Mouse (Mus musculus): ENCODE results near the gene Zfp383.
A peak's percentile ranks its signal among the peaks of the same experiment; 100 is the strongest.
"Not testable (repeated sequence)": the region's sequence is repeated elsewhere in the genome, so short reads cannot be mapped to it uniquely, and the experiment has no call there.

Gene Zfp383

DNA sequence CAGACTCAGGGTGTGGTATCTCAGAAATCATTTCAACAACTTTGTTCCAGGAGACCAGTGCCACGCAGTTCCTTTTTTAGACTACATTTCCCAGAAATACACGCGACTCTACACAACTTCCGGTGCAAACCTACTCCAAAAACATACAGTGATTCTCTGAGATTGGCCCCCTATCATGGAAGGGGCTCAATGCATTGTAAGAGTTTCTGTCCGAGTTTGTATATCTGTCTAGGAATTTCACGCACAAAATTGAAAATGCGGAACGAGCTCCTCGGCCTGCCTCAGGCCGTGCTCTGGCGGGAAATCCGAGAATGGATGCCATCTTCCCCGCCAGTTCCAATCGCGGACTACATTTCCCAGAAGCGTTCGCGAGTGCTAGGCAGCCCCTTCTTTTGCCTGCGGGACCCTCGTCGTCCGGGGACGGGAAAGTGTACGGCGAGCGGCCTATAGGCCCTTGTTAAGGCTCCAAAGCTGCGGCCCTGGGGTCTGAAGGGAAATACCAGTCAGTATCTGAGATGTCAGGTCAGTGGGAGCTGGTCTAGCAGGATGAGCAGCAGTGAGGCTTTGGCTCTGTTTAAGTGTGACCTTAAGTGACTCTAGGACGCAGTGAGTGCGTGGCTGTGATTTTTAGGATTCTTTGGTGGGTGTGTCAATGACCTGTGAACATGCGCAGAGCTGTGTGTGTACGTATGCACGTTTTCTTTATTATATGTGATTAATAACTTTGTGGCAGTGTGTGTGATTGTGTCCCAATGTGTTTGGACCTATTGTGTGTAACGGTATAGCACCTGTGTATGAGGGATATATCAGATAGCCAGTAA, at the start of gene Zfp383:
Gene Zfp383, plus strand, starts transcription at position 94 of the 821 bp plus-strand sequence.
- peak; percentile 69 to 71 for DNase-seq (ENCODE audit: low spot score in 2 of 2)

DNA sequence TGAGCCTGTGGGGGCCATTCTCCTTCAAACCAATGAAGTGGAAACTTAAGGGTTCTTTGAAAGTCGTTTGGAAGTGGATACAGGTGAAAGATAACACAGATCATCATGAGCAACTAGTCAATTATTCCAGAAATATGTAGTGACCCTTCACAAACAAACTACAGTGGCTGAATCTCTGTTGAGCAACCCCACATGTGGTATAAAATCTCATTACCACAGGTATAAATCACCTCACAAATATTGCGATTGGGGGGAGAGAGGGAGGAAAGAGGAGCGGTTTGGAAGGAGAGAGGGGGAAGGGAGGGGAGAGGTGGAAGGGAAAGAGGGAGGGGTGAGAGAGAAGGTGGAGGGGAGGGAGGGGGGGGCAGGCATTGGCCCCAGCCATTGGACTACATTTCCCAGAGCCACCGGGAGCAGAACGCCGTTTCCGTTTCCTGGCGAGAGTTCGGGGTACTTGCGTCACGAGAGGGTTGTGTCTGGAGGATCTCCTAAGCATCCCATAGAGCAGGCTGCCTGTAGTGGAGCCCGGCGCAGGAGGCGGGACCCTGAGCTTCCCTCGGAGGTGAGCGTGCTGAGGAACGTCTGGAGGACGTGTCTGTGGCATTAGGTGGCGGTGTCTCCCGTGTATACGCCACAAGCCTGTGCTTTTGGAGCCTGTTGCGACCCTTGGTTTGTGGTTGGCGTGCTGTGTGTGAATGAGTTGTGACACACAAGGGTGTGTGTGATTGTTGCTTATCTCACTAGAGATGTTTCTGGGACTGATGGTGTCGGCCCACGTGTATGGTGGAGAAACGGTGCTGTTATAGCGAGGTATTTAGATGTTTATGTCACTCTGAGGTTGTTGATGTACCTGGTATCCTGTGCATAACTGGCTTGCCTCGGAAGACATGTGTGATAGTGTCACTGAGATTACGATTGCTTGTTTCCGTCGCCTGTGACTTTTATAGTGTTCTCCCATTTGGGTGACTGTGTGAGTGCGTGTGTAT, 48.2 kb upstream of the Zfp383 start, which contains the start of gene Zfp420:
Gene Zfp420, plus strand, starts transcription at position 448 of the 986 bp plus-strand sequence.
- DNase-seq (ENCODE audit: low spot score in 2 of 2) = peak; percentile 61 to 79

DNA sequence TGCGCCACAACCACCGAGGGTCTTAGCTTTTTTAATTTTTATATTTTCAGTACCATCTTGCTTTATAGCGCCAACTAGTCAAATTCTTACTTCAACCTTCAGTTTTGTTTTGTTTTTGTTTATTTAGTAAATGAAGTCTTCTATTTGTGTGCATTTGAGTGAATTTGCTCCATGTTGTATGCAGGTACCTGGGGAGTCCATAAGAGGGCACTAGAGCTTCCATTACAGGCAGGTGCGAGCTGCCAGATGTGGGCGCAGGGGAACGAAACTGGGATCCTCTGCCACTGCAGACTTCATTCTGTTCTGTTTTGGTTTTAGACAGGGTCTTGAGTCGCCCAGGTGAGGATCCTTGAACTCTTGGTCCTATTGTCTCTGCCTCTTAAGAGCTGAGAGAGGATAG, 46.4 kb upstream of the Zfp383 start:
- no peak for DNase-seq (ENCODE audit: low spot score in 2 of 2)

DNA sequence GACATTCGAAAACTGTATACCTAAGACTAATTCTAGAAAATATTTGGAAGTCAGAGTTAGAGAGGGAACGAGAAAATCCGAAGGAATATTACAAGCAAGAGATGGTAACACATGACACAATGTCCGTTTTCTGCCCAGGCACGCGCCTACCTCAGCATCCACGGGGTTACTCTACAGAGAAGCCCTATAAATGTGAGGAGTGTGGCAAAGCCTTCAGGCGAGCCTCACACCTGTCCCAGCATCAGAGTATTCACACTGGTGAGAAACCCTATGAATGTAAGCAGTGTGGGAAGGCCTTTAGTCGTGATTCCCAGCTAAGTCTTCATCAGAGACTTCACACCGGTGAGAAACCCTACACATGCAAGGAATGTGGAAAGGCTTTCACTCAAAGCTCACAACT, 33.8 kb upstream of the Zfp383 start:
- no peak for DNase-seq (ENCODE audit: low spot score in 2 of 2)

DNA sequence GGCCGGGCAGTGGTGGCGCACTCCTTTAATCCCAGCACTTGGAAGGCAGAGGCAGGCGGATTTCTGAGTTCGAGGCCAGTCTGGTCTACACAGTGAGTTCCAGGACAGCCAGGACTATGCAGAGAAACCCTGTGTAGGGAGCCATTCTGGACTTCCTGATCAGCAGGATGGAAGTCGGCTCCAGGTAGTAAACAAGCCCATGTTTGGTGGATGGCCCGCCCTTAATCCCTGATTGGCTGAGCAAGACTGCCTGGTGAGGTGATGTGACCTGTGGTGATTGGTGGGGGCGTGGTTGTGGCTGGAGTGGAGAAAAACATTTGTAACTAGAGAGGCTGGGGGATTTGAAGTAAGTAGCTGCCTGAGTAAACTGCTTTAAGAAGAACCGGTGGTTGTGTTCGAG, 30.5 kb upstream of the Zfp383 start:
- not testable (repeated sequence) for DNase-seq (ENCODE audit: low spot score in 2 of 2)

DNA sequence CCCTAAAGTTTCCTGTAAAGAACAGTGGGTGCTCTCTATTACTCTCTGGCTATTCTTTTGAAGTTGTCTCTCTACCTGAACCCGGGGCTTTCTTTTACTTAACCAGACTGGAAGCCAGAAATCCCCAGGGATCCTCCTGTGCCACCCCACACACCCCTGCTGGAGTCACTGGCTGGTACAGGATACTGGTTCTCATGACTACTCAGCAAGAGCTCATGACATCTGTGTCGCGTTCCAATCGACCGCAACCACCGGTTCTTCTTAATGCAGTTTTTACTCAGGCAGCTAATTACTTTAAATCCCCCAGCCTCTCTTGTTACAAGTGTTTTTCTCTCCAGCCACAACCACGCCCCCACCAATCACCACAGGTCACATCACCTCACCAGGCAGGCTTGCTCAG, 28.0 kb upstream of the Zfp383 start:
- DNase-seq (ENCODE audit: low spot score in 2 of 2) = no peak

DNA sequence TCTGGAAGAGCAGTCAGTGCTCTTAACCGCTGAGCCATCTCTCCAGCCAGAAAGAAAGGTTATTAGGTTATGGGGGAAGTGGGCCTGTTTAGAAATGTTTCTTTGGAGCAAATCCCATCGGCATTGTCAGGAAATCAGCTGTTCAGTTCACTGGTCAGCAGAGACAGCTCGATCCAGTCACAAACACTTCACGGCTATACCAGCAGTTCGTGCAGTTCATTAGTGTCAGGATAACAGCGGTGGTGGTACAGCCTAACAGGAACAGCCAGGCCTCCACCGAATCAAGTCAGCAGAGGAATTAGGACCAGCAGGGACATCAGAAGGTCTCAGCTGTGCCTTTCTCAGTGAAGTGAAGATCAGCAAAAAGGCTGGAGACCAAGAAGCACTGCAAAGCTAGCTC, 27.1 kb upstream of the Zfp383 start:
- no peak for DNase-seq (ENCODE audit: low spot score in 2 of 2)

DNA sequence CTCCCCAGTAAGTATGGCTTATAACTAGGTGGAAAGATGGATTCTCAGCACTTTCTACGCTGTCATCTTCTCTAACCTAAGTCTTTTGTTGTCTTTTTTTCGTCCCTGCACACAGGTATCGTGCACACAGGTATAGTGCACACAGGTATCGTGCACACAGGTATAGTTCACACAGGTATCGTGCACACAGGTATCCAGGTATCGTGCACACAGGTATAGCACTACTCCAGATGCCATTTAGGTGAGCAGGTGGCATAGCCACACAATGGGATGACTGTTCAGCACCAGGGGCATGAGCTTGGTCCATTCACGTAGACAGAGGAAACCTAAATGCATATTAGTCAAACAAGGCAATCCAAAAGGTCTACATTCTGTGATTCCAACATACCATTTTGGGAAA, 17.5 kb upstream of the Zfp383 start:
- no peak for DNase-seq (ENCODE audit: low spot score in 2 of 2)

DNA sequence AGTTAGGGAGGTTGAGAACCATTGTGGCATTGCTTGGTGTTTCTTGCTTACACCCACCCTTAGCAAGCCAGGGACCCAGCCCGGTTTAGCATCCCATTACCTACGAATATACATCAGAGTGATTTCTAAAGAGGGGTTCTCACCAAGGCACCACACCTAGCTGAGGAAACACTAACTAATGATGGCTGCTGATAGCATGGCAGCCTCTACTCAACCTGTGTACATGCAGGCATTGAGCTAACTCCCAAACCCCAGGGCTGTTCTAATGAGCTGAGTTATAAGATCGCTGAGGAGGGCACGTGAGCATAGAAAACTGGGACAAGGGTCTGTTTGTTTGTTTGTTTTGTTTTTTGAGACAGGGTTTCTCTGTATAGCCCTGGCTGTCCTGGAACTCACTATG, 15.3 kb upstream of the Zfp383 start:
- DNase-seq (ENCODE audit: low spot score in 2 of 2) = no peak

DNA sequence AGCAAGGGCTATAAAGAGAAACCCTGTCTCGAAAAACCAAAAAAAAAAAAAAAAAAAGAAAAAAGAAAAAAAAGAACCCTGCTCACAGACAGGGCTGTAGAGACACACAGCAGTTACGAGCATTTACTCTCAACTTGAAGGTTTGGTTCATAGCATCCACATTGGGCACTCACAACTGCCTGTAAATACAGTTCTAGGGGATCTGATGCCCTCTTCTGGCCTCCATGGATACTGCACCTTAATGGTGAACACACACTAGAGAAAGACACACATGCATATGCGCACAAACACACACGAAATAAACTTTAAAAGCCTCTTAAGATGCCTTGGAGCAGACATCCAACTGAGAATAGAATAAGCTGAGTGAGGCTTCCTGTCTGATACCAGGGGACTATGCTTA, 9.7 kb upstream of the Zfp383 start:
- no peak for DNase-seq (ENCODE audit: low spot score in 2 of 2)

DNA sequence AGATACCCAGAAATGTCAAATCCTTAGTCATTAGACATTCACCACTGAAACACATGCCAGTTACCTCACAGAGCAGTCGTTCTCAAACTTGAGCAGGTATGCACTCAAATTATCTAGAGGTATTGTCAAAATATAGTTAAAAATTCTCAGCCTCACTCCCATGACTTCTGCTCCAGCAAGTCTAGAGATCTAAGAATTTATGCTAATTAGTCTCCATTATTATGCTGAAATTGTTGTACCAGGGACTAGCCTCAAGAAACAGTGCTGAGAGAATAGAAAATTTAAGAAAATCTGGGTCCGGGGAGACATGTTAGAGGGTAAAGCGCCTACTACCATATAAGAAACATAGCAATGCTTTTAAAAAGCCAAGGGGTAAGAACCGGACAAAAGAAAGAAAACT, 3.9 kb upstream of the Zfp383 start:
- DNase-seq (ENCODE audit: low spot score in 2 of 2) = no peak

DNA sequence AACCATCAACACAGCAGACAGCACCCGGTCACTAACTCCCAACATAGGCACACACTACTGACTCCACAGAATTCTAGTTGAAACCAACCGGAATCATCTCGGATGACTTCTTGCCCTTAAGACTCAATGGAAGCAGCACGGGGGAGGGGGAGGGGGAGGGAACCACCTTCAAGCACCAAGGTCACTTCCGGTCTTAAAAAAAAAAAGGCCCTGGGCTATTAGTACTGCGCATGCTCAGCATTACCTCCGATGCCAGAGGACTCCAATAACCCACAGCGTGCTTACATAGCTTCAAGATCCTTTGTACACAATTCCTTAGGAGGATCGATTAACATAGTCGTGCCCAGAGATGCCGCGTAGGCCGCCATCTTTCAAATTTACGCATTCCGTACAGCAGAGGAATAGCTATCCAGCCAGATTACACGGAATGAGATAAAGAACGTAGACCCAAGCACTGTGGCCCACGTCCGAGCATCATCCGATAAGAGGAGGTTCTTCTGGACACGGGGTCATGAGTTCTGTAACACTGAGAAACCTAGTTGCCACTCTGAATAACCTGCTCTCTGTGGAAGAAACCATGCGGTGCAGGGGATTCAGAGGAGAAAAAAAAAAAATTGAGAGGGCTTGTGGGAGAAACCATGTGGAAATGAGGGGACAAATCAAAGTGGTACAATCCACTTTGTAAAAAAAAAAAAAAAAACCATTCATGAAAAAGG, 1.9 kb upstream of the Zfp383 start, which contains the start of gene Zfp27:
Gene Zfp27, minus strand, starts transcription at position 607 of the 716 bp plus-strand sequence.
- DNase-seq (ENCODE audit: low spot score in 2 of 2) = peak; percentile 34 to 42

DNA sequence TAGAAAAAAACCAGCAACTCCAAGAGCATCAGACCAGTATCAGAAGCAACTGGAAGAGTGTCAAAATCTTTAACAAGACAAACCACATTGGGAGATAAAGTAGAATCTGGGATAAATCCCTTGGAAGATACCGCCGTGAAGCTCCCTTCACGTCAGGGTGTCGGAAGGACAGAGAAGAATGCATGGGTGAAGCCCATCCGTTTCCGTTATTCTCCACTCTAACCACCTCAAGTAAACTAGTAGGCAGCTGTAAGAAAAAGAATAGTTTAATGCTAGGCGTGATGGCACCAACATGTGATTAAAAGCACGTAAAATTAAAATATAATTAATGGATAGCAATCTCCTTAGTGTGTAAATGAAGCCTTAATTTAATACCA, 1.4 kb upstream of the Zfp383 start:
- no peak for DNase-seq (ENCODE audit: low spot score in 2 of 2)

DNA sequence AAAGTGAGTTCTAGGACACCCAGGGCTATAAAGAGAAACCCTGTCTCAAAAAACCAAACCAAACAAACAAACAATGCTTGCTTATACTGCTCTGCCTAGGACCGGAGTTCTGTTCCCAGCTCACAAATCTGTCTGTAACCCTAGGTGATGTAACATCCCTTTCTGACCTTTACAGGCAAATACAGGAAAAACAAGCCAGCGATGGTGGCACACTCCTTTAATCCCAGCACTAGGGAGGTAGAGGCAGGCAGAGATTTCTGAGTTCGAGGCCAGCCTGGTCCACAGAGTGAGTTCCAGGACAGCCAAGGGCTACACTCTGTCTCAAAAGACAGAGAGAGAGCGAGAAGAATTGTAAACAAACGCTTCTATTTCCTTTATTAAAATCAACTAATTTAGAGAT, 817 bp upstream of the Zfp383 start:
- no peak for DNase-seq (ENCODE audit: low spot score in 2 of 2)

DNA sequence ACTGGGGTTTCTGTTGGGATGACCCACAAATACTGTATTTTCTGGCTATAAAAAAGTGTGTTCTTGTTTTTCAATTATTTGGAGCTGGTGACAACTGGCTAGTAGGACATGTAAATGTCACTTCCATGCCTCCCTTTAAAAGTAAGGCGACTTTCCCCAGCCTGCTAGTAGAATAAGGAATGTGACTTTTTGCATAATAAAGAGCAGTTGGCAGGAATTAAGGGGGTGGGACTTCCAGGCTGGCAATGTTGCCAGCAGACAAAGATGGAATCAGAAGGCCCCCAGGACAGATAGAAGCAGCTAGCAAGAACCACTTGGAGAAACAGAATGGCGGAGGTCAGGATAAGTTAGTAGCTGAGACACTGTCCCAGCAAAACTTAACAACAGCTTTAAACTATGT, 2.2 kb downstream of the Zfp383 start:
- DNase-seq (ENCODE audit: low spot score in 2 of 2) = no peak

DNA sequence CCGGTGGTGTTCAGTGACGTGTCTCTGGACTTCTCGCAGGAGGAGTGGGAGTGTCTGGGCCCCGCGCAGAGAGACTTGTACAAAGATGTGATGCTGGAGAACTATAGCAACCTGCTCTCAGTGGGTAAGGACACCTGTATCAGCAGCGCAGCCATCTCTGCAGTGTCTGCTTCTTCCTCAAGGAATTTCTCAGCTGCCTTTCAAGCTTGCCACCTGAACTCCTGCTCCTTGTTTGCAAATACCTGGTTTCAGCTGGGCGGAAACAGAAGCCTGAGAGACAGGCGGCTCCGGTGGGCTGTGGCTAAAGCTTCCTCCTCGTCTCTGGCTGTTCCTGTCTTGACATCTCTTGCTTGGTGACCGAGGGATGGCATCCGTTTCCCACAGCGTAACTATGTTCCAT, 4.1 kb downstream of the Zfp383 start:
- no peak for DNase-seq (ENCODE audit: low spot score in 2 of 2)

DNA sequence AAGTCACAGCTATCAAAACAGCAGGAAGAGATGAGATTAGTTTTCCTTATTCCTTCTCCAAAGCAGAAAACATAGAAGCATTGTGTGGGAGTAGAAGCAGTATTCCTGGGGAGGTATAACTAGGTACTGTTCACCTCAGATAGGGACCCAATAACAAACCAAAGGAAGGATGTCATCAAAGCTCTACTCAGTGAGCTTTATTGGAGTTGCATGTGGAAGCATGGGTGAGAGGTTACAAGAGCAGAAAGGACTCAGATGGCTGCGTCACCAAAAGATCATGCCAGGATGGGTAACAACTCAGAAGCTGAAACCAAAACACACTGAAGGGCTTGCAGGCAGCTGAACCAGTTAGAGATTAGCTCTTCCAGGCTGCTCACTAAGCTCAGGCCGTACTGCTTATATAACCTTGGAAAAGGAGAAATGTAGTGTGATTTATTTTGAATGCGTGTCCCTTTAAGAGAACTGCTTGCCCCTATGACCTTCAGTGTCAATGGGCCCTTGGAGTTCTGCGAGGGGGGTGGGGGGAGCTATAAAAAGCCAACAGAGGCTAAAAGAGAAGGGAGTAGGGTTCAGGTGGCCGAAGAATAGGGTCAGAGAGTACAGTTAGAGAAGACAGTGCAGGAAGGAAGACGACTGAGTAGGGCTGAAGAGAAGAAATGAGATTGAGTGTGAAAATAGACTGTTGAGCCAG, 9.5 kb downstream of the Zfp383 start:
- DNase-seq (ENCODE audit: low spot score in 2 of 2) = no peak

DNA sequence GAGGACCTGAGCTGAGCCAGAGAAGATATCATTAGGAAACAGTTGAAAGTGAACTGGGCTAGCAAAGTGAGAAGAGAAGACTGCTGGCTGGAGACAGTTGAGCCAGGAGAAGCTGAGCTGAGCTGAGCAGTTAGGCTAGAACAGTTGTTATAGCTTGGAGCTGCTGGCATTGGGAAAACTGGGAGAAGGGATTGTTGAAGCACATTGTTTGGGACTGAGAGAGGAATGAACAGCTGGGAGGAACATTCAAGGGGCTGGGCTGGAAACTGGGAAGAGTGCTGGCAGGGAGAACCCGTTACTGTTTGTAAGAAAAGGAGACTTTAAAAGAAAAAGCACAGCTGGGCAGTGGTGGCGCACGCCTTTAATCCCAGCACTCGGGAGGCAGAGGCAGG, 10.0 kb downstream of the Zfp383 start:
- DNase-seq (ENCODE audit: low spot score in 2 of 2) = no peak

DNA sequence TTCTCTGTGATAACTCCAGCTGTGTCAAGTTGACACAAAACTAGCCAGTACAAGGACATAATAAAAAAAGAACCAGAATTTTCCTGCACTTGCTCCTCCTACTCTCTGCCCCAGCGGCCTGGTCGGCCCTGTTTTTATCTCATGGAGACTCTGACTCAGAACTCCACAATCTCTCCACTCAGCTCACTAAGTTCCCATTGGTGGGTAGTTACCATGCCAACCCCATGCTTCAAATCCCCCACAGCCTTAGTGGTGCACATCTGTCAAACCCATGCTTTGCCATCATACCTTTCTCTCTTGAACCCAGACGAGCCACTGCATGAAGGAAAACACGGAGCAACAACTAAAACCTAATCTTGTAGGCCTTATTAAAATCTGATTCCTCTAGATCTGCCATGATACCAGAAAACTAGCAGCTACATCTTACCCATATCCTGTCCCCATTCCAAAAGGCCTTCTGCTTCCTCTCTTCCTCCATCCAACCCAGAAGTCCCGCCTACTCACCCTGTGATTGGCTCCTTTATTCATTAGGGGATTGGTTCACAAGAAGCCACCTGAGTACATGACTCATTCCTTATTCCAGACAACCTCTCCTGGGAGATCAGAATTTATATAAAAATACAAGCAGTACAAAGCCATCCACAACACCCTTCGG, 13.5 kb downstream of the Zfp383 start:
- no peak for DNase-seq (ENCODE audit: low spot score in 2 of 2)

DNA sequence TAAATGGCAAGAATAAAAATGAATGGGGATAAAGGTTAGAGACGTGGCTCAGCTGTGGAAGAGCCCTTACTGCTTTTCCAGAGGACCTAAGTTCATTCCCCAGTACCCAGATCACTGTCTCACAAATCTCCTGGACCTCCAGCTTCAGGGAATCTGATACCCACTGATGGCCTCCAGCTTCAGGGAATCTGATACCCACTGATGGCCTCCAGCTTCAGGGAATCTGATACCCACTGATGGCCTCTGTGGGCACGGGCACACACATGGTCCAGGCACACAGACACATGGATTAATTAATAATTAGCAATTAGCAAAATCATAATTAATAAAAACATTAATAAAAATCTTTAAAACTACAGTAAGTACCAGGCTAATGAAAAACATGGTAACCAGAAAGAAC, 14.8 kb downstream of the Zfp383 start:
- DNase-seq (ENCODE audit: low spot score in 2 of 2) = no peak

DNA sequence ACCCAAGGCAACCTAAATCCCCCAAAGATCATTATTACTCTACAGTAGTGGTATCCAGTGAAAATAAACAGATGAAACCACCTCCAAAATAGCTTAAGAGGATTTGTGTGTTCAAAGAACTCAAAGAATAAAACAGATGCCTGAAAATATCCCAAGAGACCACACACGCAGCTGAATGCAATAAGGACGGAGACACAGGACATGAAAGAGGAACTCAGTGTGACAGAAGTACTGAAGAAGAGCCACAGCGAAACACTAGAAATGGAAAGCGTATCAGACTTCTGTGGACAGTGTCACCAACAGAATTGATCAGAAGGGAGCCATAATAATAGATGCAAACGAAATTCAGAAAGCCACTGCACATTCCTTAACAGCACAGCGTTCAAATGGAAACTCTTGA, 30.8 kb downstream of the Zfp383 start:
- DNase-seq (ENCODE audit: low spot score in 2 of 2) = no peak

Data from frontal cortex, postnatal 25 days (tissue).